Mouse (Mus musculus) kidney, adult 2 months (tissue): ENCODE measurements at regions not wholly inside any gene's neighbourhood (a gene's known extent, or its start where the extent isn't known, plus 50 kb on each side); places are given as distances from the start of the nearest gene placed in this dataset.

Experiments
- DNase-seq: peaks from one replicate; pipeline ENCODE4 v3.0.0; 2021
- H3K27ac ChIP-seq: fragments of 200-500 bp; 2 replicates; pipeline ENCODE4 v1.5.1; 2012; ENCODE audit warnings: low read depth, low read length, control low read depth, inconsistent platforms; ENCODE audit not compliant: insufficient read depth
- H3K27me3 ChIP-seq: fragments of 200-500 bp; replicated peaks from 2 replicates; pipeline ENCODE4 v1.6.1; 2012; ENCODE audit warnings: mild to moderate bottlenecking, moderate library complexity, low read length, inconsistent platforms; ENCODE audit not compliant: control insufficient read depth, insufficient read depth
- H3K36me3 ChIP-seq: fragments of 200-500 bp; 2 replicates; pipeline ENCODE4 v1.6.1; 2012; ENCODE audit warnings: mild to moderate bottlenecking, moderate library complexity, low read length, inconsistent platforms; ENCODE audit not compliant: control insufficient read depth, insufficient read depth
- H3K4me1 ChIP-seq: fragments of 200-500 bp; 2 replicates; pipeline ENCODE4 v1.6.1; 2011; ENCODE audit warnings: low read length; ENCODE audit not compliant: control insufficient read depth, insufficient read depth
- H3K4me3 ChIP-seq: fragments of 200-500 bp; 2 replicates; pipeline ENCODE4 v1.5.1; 2011; ENCODE audit warnings: mild to moderate bottlenecking, low read depth, low read length, control low read depth; ENCODE audit not compliant: insufficient read depth
- CTCF ChIP-seq: fragments of 200-500 bp; conservative IDR thresholded peaks from 2 replicates; pipeline ENCODE4 v1.5.1; 2011; ENCODE audit warnings: low read depth, mild to moderate bottlenecking, control low read depth, low read length, moderate library complexity, mixed read lengths; ENCODE audit not compliant: insufficient read depth, insufficient read length
- POLR2A ChIP-seq: fragments of 200-500 bp; IDR thresholded peaks from one replicate; pipeline ENCODE4 v1.6.1; 2011; ENCODE audit warnings: low read depth, low read length, control low read depth
- WGBS: fragments of 180-500 bp; shearing (Covaris S2); methylation state at CpG from one replicate; pipeline ENCODE4 v1.1.7; 2018; 5-methylcytosine and 5-hydroxymethylcytosine counted together

DNA sequence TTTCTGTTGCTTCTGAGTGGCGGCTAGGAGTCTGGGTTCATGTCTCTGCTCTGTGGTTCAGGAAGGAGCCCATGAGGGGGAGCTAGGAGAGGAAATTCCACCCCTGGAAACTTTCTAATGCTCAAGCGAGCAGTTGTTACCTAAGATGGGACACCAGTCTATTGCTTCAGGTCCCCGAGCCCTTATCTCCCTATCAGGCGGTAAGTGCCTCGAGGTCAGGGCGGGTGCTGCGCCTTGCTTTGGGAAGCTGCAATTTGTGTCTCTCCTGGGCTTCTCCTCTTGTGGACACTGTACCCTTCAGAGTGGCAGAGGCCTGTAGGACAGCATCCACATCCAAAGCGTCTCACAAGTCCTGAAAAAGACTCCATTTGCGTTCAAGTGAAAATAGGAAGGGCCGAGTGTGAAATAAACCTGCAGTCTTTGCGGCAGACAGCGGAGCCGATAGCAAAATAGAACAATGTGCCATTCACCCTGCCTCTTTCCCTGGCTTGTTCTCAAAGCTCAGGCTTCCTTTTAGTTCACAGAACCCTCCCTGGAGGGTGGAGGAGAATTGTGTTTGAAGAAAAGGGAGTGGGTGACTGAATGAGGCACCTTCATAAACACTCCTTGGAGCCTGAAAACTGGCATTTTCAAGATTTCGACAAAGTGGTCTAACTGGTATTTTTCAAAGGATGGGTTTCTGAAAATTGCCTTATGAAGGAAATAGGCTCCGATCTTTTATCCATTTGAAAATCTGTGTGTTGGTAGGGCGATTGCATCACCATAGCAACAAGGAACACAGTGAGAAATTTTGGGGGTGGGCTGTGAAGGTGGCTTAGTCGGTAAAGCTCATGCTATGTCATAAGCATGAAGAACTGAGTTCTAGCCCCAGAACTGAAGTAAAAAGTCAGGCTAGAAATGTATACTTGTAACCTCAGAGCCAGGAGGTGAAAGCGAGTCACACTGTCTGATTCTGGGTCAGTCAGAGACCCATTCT, 87.2 kb upstream of the Cxcr4 start:
- WGBS = 76% methylated on average over 18 of the region's 18 CpGs
- Histone ChIP-seq H3K27ac (no peak overlapping the region), H3K4me3 (no peak overlapping the region), H3K36me3 (no peaks in the 10 kb centered on the region), H3K27me3 (no peaks in the 10 kb centered on the region), H3K4me1 (no peaks in the 10 kb centered on the region)
- TF ChIP-seq POLR2A (no peak), CTCF (no peak)
- DNase-seq = no peak

- Histone ChIP-seq H3K27ac (no peak overlapping the region), H3K27me3 (no peaks in the 10 kb centered on the region)
These were observed 83.4 kb upstream of the Cxcr4 start for GRCm38 (mm10) chr1:128675538-128675937.

GRCm38 (mm10) chr1:128672306-128672705, 80.2 kb upstream of the Cxcr4 start:
- TF ChIP-seq CTCF (no peak), POLR2A (no peak)
- no peak overlapping the region for H3K27ac ChIP-seq

More at GRCm38 (mm10) chr1:128675538-128675937, 83.4 kb upstream of the Cxcr4 start:
- TF ChIP-seq POLR2A (no peak), CTCF (no peak)
- 70% methylated on average over 5 of the region's 5 CpGs for WGBS
- no peaks in the 10 kb centered on the region for H3K4me1 ChIP-seq
- H3K36me3 ChIP-seq = no peaks in the 10 kb centered on the region
- DNase-seq = no peak
- H3K4me3 ChIP-seq = no peak overlapping the region

GRCm38 (mm10) chr1:128671495-128671894, 79.4 kb upstream of the Cxcr4 start:
- Histone ChIP-seq H3K36me3 (no peaks in the 10 kb centered on the region), H3K4me1 (no peaks in the 10 kb centered on the region), H3K4me3 (no peak overlapping the region), H3K27me3 (no peaks in the 10 kb centered on the region), H3K27ac (no peak overlapping the region)
- no peak for DNase-seq
- TF ChIP-seq CTCF (no peak), POLR2A (no peak)
- 57% methylated on average over 3 of the region's 3 CpGs for WGBS

More at GRCm38 (mm10) chr1:128672306-128672705, 80.2 kb upstream of the Cxcr4 start:
- H3K36me3 ChIP-seq = no peaks in the 10 kb centered on the region
- no peak overlapping the region for H3K4me3 ChIP-seq
- DNase-seq = no peak
- 84% methylated on average over 3 of the region's 3 CpGs for WGBS
- no peaks in the 10 kb centered on the region for H3K27me3 ChIP-seq
- H3K4me1 ChIP-seq = no peaks in the 10 kb centered on the region

DNA sequence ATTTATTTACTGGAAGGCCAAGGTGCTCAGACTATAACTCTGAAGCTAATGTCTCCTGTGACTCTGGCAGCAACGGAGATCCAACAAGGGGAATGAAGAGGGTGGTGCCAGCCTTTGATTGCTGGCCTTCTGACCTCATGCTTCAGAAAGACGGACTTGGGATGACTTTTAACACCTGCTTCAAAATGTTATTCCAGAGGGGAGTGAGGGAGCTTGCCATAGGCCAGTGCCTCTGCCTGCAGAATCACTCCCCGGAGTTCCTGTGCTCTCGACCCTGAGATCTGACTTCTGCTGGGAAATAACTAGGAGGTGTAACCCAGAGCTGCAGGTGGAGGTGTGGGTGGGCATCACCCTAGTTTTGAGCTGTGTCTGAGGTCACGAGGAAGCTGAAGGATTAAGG, 78.9 kb upstream of the Cxcr4 start:
- Histone ChIP-seq H3K27ac (no peak overlapping the region), H3K36me3 (no peaks in the 10 kb centered on the region), H3K4me1 (no peaks in the 10 kb centered on the region), H3K27me3 (no peaks in the 10 kb centered on the region), H3K4me3 (no peak overlapping the region)
- DNase-seq = no peak
- 38% methylated on average over 5 of the region's 5 CpGs for WGBS
- TF ChIP-seq POLR2A = no peak
- TF ChIP-seq CTCF = no peak

GRCm38 (mm10) chr1:128669241-128669666, 77.2 kb upstream of the Cxcr4 start:
- Histone ChIP-seq H3K27ac (no peak overlapping the region), H3K4me3 (no peak overlapping the region), H3K27me3 (no peaks in the 10 kb centered on the region), H3K4me1 (no peaks in the 10 kb centered on the region), H3K36me3 (no peaks in the 10 kb centered on the region)
- TF ChIP-seq POLR2A (no peak), CTCF (no peak)
- 73% methylated on average over 2 of the region's 2 CpGs for WGBS
- no peak for DNase-seq

DNA sequence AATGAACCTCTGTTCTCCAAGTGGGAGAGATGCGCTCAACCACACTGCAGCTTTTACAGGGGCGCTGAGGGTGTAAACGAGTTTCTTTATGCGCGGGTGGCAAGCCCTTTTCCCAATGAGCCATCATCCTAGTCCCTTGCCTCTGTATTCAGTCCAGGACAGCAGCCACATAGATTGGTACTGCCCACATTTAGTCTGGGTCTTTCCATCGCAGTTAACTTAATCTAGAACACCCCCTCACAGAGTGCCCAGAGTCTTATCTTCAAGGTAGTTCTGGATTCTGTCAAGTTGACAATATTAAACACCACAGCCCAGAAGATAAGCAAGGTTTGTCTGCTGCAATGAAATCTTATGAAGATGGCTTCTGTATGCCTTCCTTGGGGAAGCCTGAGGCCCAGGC, 76.6 kb upstream of the Cxcr4 start:
- 83% methylated on average over 6 of the region's 6 CpGs for WGBS
- no peaks in the 10 kb centered on the region for H3K4me1 ChIP-seq
- no peak overlapping the region for H3K4me3 ChIP-seq
- H3K36me3 ChIP-seq = no peaks in the 10 kb centered on the region
- DNase-seq = no peak
- no peaks in the 10 kb centered on the region for H3K27me3 ChIP-seq
- TF ChIP-seq POLR2A (no peak), CTCF (no peak)
- no peak overlapping the region for H3K27ac ChIP-seq
